Mouse (Mus musculus) liver, embryonic 14.5 days (tissue): Measurements from ENCODE around the gene Ear6.

ENCODE experiments used
- CTCF ChIP-seq: IDR thresholded peaks from 2 replicates; pipeline ENCODE4 v1.5.1; 2016; ENCODE audit warnings: antibody characterized with exemption, low read depth, control low read depth
- EP300 ChIP-seq: IDR thresholded peaks from 2 replicates; pipeline ENCODE4 v1.6.1; 2016; ENCODE audit warnings: antibody characterized with exemption, low read depth

DNA sequence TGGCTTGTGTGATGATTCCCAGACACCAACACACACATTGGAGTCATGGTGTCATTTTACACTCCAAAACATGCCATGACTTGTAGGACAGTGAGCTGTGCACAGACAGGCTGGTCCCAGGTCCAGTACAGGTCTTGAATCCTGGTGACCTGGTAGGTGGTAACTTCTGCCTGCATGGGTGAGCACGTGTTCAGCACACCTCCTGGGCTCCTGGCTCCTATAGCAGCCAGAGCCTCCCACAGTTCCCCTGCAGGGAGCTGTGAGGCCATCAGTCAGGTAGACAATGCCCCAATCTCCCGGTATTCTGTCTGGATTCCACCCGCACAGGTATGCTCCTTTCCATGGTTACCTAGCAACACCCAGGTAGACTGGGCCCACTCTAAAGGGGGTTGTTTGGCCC lies 6.9 kb upstream of the Ear6 start:
- TF ChIP-seq CTCF (no peak), EP300 (no peak)
